Comparison of ENCODE assay signal across 8 mouse cellular contexts in genomic region chr16:52452862-52453715, GRCm38 (mm10). TPM values are rescaled to one million over a fixed set of nuclear protein-coding genes. Genes with fewer than 3 reads are reported as not detected.
DNase-seq lines count a peak whose midpoint lies in the region; ATAC-seq and TF ChIP-seq lines count a peak whose summit lies in the region.

No protein-coding gene starts in this region.

- H3K36me3 ChIP-seq in forebrain, postnatal 0 days (ENCODE audit: insufficient read depth): no peaks in the 10 kb centered on the region
- no peaks in the 10 kb centered on the region for H3K36me3 ChIP-seq in neural tube, embryonic 15.5 days

- peak overlapping the region; percentile 74 for H3K4me3 ChIP-seq in forebrain, postnatal 0 days (ENCODE audit: low read depth, low read length)
- H3K4me3 ChIP-seq in layer of hippocampus, adult 2 months: peak overlapping the region; percentile 79
- peak overlapping the region; percentile 93 for H3K4me3 ChIP-seq in lung, adult 2 months (replicated peaks; ENCODE audit: extremely low read depth, low read depth, low read length)
- H3K4me3 ChIP-seq in neural tube, embryonic 15.5 days (replicated peaks): peak overlapping the region; percentile 67

- no peaks in the 10 kb centered on the region for H3K9me3 ChIP-seq in forebrain, postnatal 0 days (ENCODE audit: low read length)
- H3K9me3 ChIP-seq in neural tube, embryonic 15.5 days (replicated peaks): no peaks in the 10 kb centered on the region

- ATAC-seq in forebrain, postnatal 0 days: peak; percentile 96
- ATAC-seq in neural tube, embryonic 15.5 days (ENCODE audit: low FRiP score): peak; percentile 95

- H3K4me2 ChIP-seq in forebrain, postnatal 0 days (ENCODE audit: low read depth): peak overlapping the region; percentile 69
- H3K4me2 ChIP-seq in neural tube, embryonic 15.5 days: peak overlapping the region; percentile 83

- H3K27ac ChIP-seq in forebrain, postnatal 0 days (ENCODE audit: low read depth, low read length): peak overlapping the region; percentile 79
- H3K27ac ChIP-seq in layer of hippocampus, adult 2 months: peak overlapping the region; percentile 91
- H3K27ac ChIP-seq in neural tube, embryonic 15.5 days (replicated peaks): peak overlapping the region; percentile 84

- H3K27me3 ChIP-seq in forebrain, postnatal 0 days (ENCODE audit: insufficient read depth, low read length): no peaks in the 10 kb centered on the region
- H3K27me3 ChIP-seq in neural tube, embryonic 15.5 days (replicated peaks): no peaks in the 10 kb centered on the region

- H3K4me1 ChIP-seq in forebrain, postnatal 0 days (ENCODE audit: insufficient read depth): no peaks in the 10 kb centered on the region
- H3K4me1 ChIP-seq in lung, adult 2 months (ENCODE audit: control insufficient read depth, insufficient read depth, low read length): peaks cover 2% of the 10 kb centered on the region; the same call in 1 of the 2 replicates
- peaks cover 35% of the 10 kb centered on the region for H3K4me1 ChIP-seq in neural tube, embryonic 15.5 days

- peak overlapping the region; percentile 56 for H3K9ac ChIP-seq in forebrain, postnatal 0 days
- H3K9ac ChIP-seq in neural tube, embryonic 15.5 days (replicated peaks): peak overlapping the region; percentile 64

- peak; percentile 97 for DNase-seq in ES-CJ7 (ENCODE audit: low read depth, low spot score)
- DNase-seq in cerebellum, adult 8-10 months: peak; percentile 90
- peak; percentile 98 for DNase-seq in forebrain, postnatal 0 days
- peak; percentile 94 for DNase-seq in heart, postnatal 36 days
- DNase-seq in layer of hippocampus, adult 2 months (ENCODE audit: low spot score in 2 of 2): peak; percentile 97 to 98
- peak; percentile 94 for DNase-seq in lung, adult 2 months
- peak; percentile 99 for DNase-seq in testis, postnatal 10 days (ENCODE audit: low spot score)

- peak; percentile 57; the same call in 1 of the 2 replicates for TF ChIP-seq POLR2A in lung, adult 2 months (IDR thresholded peaks at IDR 0.05; ENCODE audit: borderline replicate concordance, extremely low read depth, low read depth, low read length)

- intact Hi-C loops in heart, postnatal 36 days (cut with DNase I): loop anchor here (1.0 to 2.0 kb wide), 2 partner anchors 142 to 813 kb away; no protein-coding TSS in a partner anchor

- peak; percentile 99 for TF ChIP-seq CTCF in forebrain, postnatal 0 days (IDR thresholded peaks at IDR 0.05; ENCODE audit: low read depth)
- TF ChIP-seq CTCF in layer of hippocampus, adult 2 months (conservative IDR thresholded peaks at IDR 0.05): peak; percentile 94
- peak; percentile 39; the same call in 1 of the 2 replicates for TF ChIP-seq CTCF in lung, adult 2 months (IDR thresholded peaks at IDR 0.05; ENCODE audit: insufficient read depth, low read length)

- WGBS in forebrain, postnatal 0 days: 1% methylated on average over 51 of the region's 55 CpGs
- WGBS in lung, adult 2 months: under 1% methylated on average over 55 of the region's 55 CpGs
- under 1% methylated on average over 49 of the region's 55 CpGs for WGBS in neural tube, embryonic 15.5 days

RNA-seq across cellular contexts. Expression of gene Alcam, which starts 0.8 kb away (rescaled TPM):
- total RNA-seq in forebrain, postnatal 0 days (2014; rRNA removed): 135 and 146 TPM in 2 replicates
- 21.8 and 30.8 TPM in 2 replicates for polyA plus RNA-seq in forebrain, postnatal 0 days (2015; fragmentation: Nextera tagmentation; extraction: Ambion mirVana)
- total RNA-seq in heart, postnatal 36 days (2021): 1 to 10 TPM; 2.6 to 3.4 TPM
- 100 to 1,000 TPM; 113 to 116 TPM for total RNA-seq in layer of hippocampus, adult 2 months (2021)
- 81.9 and 82.2 TPM in 2 replicates for polyA plus RNA-seq in lung, adult 2 months (2012; rRNA removed)
- 38.9 and 40.0 TPM in 2 replicates for polyA plus RNA-seq in neural tube, embryonic 15.5 days (2015; fragmentation: Nextera tagmentation; extraction: Ambion mirVana)

Comparison
In these comparisons a context has a peak if more than half of its experiments do, and no peak if none do; other contexts are left out.
1. Peak in every context shown above with its lines: DNase-seq, ATAC-seq, H3K4me3 ChIP-seq and H3K27ac ChIP-seq.
2. CTCF ChIP-seq: peak in every context shown above with its lines; median percentile 99 in forebrain, postnatal 0 days; 94 in layer of hippocampus, adult 2 months; 39 in lung, adult 2 months.
3. RNA of gene Alcam, which starts 0.8 kb away (total RNA-seq): 135 to 146 TPM in forebrain, postnatal 0 days and 113 to 116 TPM in layer of hippocampus, adult 2 months; 2.6 to 3.4 TPM in heart, postnatal 36 days; every median in the first group is over 10 times any median in the second.